Mouse (Mus musculus): ENCODE results near the gene Cpeb1. TPM values are rescaled to one million over a fixed set of nuclear protein-coding genes. Genes with fewer than 3 reads are reported as not detected.

The Cpeb1 gene
- total and polyA plus RNA-seq, 2 experiments = 4.3 to 7.0 TPM

- DNase-seq (ENCODE audit: extremely low read depth, low read depth, low spot score) = no peak
Observed at GRCm38 (mm10) chr7:81335705-81336431, 119.4 kb downstream of the Cpeb1 start.

DNA sequence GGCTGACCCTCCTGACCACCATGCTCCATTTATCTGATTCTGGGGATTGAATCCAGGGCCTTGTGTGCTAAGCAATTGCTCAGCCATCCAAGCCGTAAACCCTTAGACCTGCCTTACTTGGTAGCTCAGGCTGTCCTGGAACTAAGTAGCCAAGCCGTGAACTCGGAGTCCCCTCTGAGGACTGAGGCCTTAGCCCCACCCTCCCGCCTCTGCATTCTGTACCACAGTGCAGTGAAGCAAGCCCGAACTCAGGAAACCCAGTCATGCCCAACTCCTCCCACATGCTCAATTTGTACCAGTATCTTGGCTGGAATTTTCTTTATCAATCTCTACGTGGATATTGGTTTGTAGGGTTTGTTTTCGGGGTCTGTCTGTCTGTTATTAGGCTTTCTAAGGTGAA is 123.4 kb downstream of the Cpeb1 start:
- Histone ChIP-seq H3K36me3 (ENCODE audit: control insufficient read depth, insufficient read depth, low read length) (peaks cover 25% of the 10 kb centered on the region; the same call in 1 of the 2 replicates), H3K27ac (replicated peaks; ENCODE audit: insufficient read depth, low read depth, low read length) (no peak overlapping the region), H3K27me3 (ENCODE audit: control insufficient read depth, insufficient read depth, low read length) (no peaks in the 10 kb centered on the region), H3K4me1 (ENCODE audit: control insufficient read depth, insufficient read depth, low read length) (no peaks in the 10 kb centered on the region), H3K9ac (ENCODE audit: low read depth, low read length) (no peak overlapping the region), H3K4me3 (ENCODE audit: insufficient read depth, low read depth, low read length) (no peak overlapping the region), H3K79me2 (ENCODE audit: control insufficient read depth, insufficient read depth, low read length) (no peaks in the 10 kb centered on the region)
- 86% methylated on average over 7 of the region's 7 CpGs for WGBS
- no peak for DNase-seq (ENCODE audit: extremely low read depth, low read depth, low spot score)
- TF ChIP-seq POLR2A (IDR thresholded peaks at IDR 0.05; ENCODE audit: extremely low read depth, insufficient read depth, low read length) (no peak), CTCF (IDR thresholded peaks at IDR 0.05; ENCODE audit: low read depth, low read length) (no peak)

More at GRCm38 (mm10) chr7:81335705-81336431, 119.4 kb downstream of the Cpeb1 start:
- WGBS = 82% methylated on average over 18 of the region's 18 CpGs
- H3K36me3 ChIP-seq (ENCODE audit: control insufficient read depth, insufficient read depth, low read length) = peaks cover 20% of the 10 kb centered on the region; the same call in 1 of the 2 replicates
- H3K27ac ChIP-seq (replicated peaks; ENCODE audit: insufficient read depth, low read depth, low read length) = no peak overlapping the region
- H3K79me2 ChIP-seq (ENCODE audit: control insufficient read depth, insufficient read depth, low read length) = no peaks in the 10 kb centered on the region
- no peak overlapping the region for H3K4me3 ChIP-seq (ENCODE audit: insufficient read depth, low read depth, low read length)
- TF ChIP-seq POLR2A (IDR thresholded peaks at IDR 0.05; ENCODE audit: extremely low read depth, insufficient read depth, low read length) (no peak), CTCF (IDR thresholded peaks at IDR 0.05; ENCODE audit: low read depth, low read length) (no peak)
- H3K9ac ChIP-seq (ENCODE audit: low read depth, low read length) = no peak overlapping the region
- H3K27me3 ChIP-seq (ENCODE audit: control insufficient read depth, insufficient read depth, low read length) = no peaks in the 10 kb centered on the region
- H3K4me1 ChIP-seq (ENCODE audit: control insufficient read depth, insufficient read depth, low read length) = no peaks in the 10 kb centered on the region

GRCm38 (mm10) chr7:81330767-81331166 is 124.5 kb downstream of the Cpeb1 start:
- Histone ChIP-seq H3K27me3 (ENCODE audit: control insufficient read depth, insufficient read depth, low read length) (no peaks in the 10 kb centered on the region), H3K4me1 (ENCODE audit: control insufficient read depth, insufficient read depth, low read length) (no peaks in the 10 kb centered on the region), H3K4me3 (ENCODE audit: insufficient read depth, low read depth, low read length) (no peak overlapping the region), H3K27ac (replicated peaks; ENCODE audit: insufficient read depth, low read depth, low read length) (no peak overlapping the region), H3K79me2 (ENCODE audit: control insufficient read depth, insufficient read depth, low read length) (no peaks in the 10 kb centered on the region), H3K9ac (ENCODE audit: low read depth, low read length) (no peak overlapping the region), H3K36me3 (ENCODE audit: control insufficient read depth, insufficient read depth, low read length) (peaks cover 28% of the 10 kb centered on the region; the same call in 1 of the 2 replicates)
- 77% methylated on average over 3 of the region's 3 CpGs for WGBS
- TF ChIP-seq POLR2A (IDR thresholded peaks at IDR 0.05; ENCODE audit: extremely low read depth, insufficient read depth, low read length) = no peak
- no peak for TF ChIP-seq CTCF (IDR thresholded peaks at IDR 0.05; ENCODE audit: low read depth, low read length)
- no peak for DNase-seq (ENCODE audit: extremely low read depth, low read depth, low spot score)

GRCm38 (mm10) chr7:81327661-81328060 is 127.6 kb downstream of the Cpeb1 start:
- no peak overlapping the region for H3K4me3 ChIP-seq (ENCODE audit: insufficient read depth, low read depth, low read length)
- no peak overlapping the region for H3K9ac ChIP-seq (ENCODE audit: low read depth, low read length)
- WGBS = 78% methylated on average over 10 of the region's 10 CpGs
- no peaks in the 10 kb centered on the region for H3K27me3 ChIP-seq (ENCODE audit: control insufficient read depth, insufficient read depth, low read length)
- no peaks in the 10 kb centered on the region for H3K4me1 ChIP-seq (ENCODE audit: control insufficient read depth, insufficient read depth, low read length)
- TF ChIP-seq CTCF (IDR thresholded peaks at IDR 0.05; ENCODE audit: low read depth, low read length) = no peak
- TF ChIP-seq POLR2A (IDR thresholded peaks at IDR 0.05; ENCODE audit: extremely low read depth, insufficient read depth, low read length) = no peak
- H3K79me2 ChIP-seq (ENCODE audit: control insufficient read depth, insufficient read depth, low read length) = no peaks in the 10 kb centered on the region
- no peak overlapping the region for H3K27ac ChIP-seq (replicated peaks; ENCODE audit: insufficient read depth, low read depth, low read length)
- peaks cover 36% of the 10 kb centered on the region; the same call in 1 of the 2 replicates for H3K36me3 ChIP-seq (ENCODE audit: control insufficient read depth, insufficient read depth, low read length)
- DNase-seq (ENCODE audit: extremely low read depth, low read depth, low spot score) = no peak

GRCm38 (mm10) chr7:81326859-81327258 is 128.4 kb downstream of the Cpeb1 start:
- no peaks in the 10 kb centered on the region for H3K4me1 ChIP-seq (ENCODE audit: control insufficient read depth, insufficient read depth, low read length)
- H3K4me3 ChIP-seq (ENCODE audit: insufficient read depth, low read depth, low read length) = no peak overlapping the region
- TF ChIP-seq POLR2A (IDR thresholded peaks at IDR 0.05; ENCODE audit: extremely low read depth, insufficient read depth, low read length) (no peak), CTCF (IDR thresholded peaks at IDR 0.05; ENCODE audit: low read depth, low read length) (no peak)
- H3K27ac ChIP-seq (replicated peaks; ENCODE audit: insufficient read depth, low read depth, low read length) = no peak overlapping the region
- 87% methylated on average over 6 of the region's 6 CpGs for WGBS
- H3K36me3 ChIP-seq (ENCODE audit: control insufficient read depth, insufficient read depth, low read length) = peaks cover 38% of the 10 kb centered on the region; the same call in 1 of the 2 replicates
- no peak for DNase-seq (ENCODE audit: extremely low read depth, low read depth, low spot score)
- no peaks in the 10 kb centered on the region for H3K27me3 ChIP-seq (ENCODE audit: control insufficient read depth, insufficient read depth, low read length)
- no peak overlapping the region for H3K9ac ChIP-seq (ENCODE audit: low read depth, low read length)
- H3K79me2 ChIP-seq (ENCODE audit: control insufficient read depth, insufficient read depth, low read length) = no peaks in the 10 kb centered on the region

- H3K79me2 ChIP-seq (ENCODE audit: control insufficient read depth, insufficient read depth, low read length) = no peaks in the 10 kb centered on the region
- H3K27me3 ChIP-seq (ENCODE audit: control insufficient read depth, insufficient read depth, low read length) = no peaks in the 10 kb centered on the region
- peaks cover 34% of the 10 kb centered on the region; the same call in 1 of the 2 replicates for H3K36me3 ChIP-seq (ENCODE audit: control insufficient read depth, insufficient read depth, low read length)
- WGBS = 70% methylated on average over 12 of the region's 12 CpGs
- H3K9ac ChIP-seq (ENCODE audit: low read depth, low read length) = no peak overlapping the region
- DNase-seq (ENCODE audit: extremely low read depth, low read depth, low spot score) = no peak
- no peak for TF ChIP-seq POLR2A (IDR thresholded peaks at IDR 0.05; ENCODE audit: extremely low read depth, insufficient read depth, low read length)
- TF ChIP-seq CTCF (IDR thresholded peaks at IDR 0.05; ENCODE audit: low read depth, low read length) = no peak
- no peaks in the 10 kb centered on the region for H3K4me1 ChIP-seq (ENCODE audit: control insufficient read depth, insufficient read depth, low read length)
- no peak overlapping the region for H3K27ac ChIP-seq (replicated peaks; ENCODE audit: insufficient read depth, low read depth, low read length)
- H3K4me3 ChIP-seq (ENCODE audit: insufficient read depth, low read depth, low read length) = no peak overlapping the region
Observed at GRCm38 (mm10) chr7:81326043-81326442, 129.2 kb downstream of the Cpeb1 start.
